Mouse (Mus musculus) E14TG2a.4 (cell line): ENCODE results near the gene Cdyl2.

Experiments used
- CTCF ChIP-seq: conservative IDR thresholded peaks from 2 replicates; pipeline ENCODE4 v1.5.1; 2014; ENCODE audit warnings: low read length
- NANOG ChIP-seq: IDR thresholded peaks from 2 replicates; pipeline ENCODE4 v1.6.1; 2014; ENCODE audit warnings: borderline replicate concordance, low read length, mixed read lengths

DNA sequence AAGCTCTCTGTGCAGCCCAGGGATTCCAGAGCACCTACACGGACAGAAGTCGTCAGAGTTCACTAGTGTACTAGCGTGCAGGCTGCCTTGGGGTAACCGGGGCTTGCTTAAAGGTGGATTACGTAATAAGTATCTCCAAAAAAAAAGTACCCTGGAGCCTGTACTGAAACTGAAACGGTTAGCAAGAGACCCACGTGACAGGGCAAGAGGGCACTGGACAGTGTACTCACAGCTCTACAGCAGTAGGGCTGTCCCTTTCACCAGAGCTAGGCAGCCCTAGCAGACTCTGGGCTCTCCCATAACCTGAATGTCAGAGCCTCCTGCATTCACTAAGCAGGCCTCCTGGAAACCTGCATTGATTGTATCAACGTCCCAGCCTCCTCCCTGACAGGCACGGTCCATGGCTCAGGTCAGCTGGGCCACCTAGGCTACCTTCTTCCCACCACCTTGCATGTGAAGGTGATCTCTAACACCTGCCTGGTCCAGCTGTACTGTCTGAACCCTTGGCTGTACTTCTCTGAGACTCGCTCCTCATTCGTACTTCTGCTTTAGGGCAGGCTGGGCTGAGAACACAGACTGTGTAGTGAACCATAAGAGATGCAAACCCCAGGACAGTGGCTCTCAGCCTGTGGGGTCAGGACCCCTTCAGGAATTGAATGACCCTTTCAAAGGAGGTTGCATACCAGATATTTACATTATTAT lies 151.3 kb downstream of the Cdyl2 start:
- TF ChIP-seq CTCF = no peak
- TF ChIP-seq NANOG = no peak
